In genomic region chr19:28662474-28662873, GRCm38 (mm10) we compare ENCODE assay signal across 12 mouse cellular contexts.
"Had no signal": no experiment of that assay in that cellular context is flagged by ENCODE, and none has a peak within 500 bp of the region (broad histone marks: within the 10 kb centered on the region; RNA-seq: fewer than 3 reads in every experiment).

No protein-coding gene starts in this region.

- H3K4me1 ChIP-seq: liver, embryonic 12.5 days; lung, embryonic 15.5 days; midbrain, embryonic 12.5 days; stomach, embryonic 15.5 days had no signal

- H3K9ac ChIP-seq: limb, embryonic 15.5 days; liver, embryonic 12.5 days; lung, embryonic 15.5 days; midbrain, embryonic 12.5 days; stomach, embryonic 15.5 days had no signal

- H3K9me3 ChIP-seq: limb, embryonic 15.5 days; liver, embryonic 12.5 days; lung, embryonic 15.5 days; midbrain, embryonic 12.5 days; stomach, embryonic 15.5 days had no signal

- H3K4me2 ChIP-seq: limb, embryonic 15.5 days; liver, embryonic 12.5 days; lung, embryonic 15.5 days; midbrain, embryonic 12.5 days; stomach, embryonic 15.5 days had no signal

- H3K36me3 ChIP-seq: limb, embryonic 15.5 days; liver, embryonic 12.5 days; lung, embryonic 15.5 days; midbrain, embryonic 12.5 days; stomach, embryonic 15.5 days had no signal

- H3K4me3 ChIP-seq: limb, embryonic 15.5 days; liver, embryonic 12.5 days; lung, embryonic 15.5 days; midbrain, embryonic 12.5 days; stomach, embryonic 15.5 days had no signal

- H3K27ac ChIP-seq: limb, embryonic 15.5 days; liver, embryonic 12.5 days; lung, embryonic 15.5 days; midbrain, embryonic 12.5 days; stomach, embryonic 15.5 days had no signal

- H3K27me3 ChIP-seq: liver, embryonic 12.5 days; lung, embryonic 15.5 days; stomach, embryonic 15.5 days had no signal

- DNase-seq: layer of hippocampus, adult 9-11 months; layer of hippocampus, postnatal 36 days; lung, postnatal 14 days; right cerebral cortex, postnatal 14 days; thymus, adult 2 months; thymus, postnatal 25 days had no signal

- ATAC-seq: liver, embryonic 12.5 days; midbrain, embryonic 16.5 days had no signal
